Mouse (Mus musculus) neural tube, embryonic 11.5 days (tissue): Measurements from ENCODE around the gene Agpat4. TPM values are rescaled to one million over a fixed set of nuclear protein-coding genes. Genes with fewer than 3 reads are reported as not detected.

ENCODE experiments used
- ATAC-seq: fragments of 200-750 bp; cut with Nextera tagmentation; 2 replicates; pipeline ENCODE4 v1.8.0; 2017; ENCODE audit warnings: moderate number of reproducible peaks, mild to moderate bottlenecking, moderate TSS enrichment, moderate library complexity; ENCODE audit not compliant: insufficient read depth, low FRiP score, low TSS enrichment
- DNase-seq: peaks from one replicate; pipeline ENCODE4 v3.0.0-alpha.2; 2015; ENCODE audit warnings: low spot score
- H3K27ac ChIP-seq: fragments of 300-500 bp; sonication (generic); 2 replicates; pipeline ENCODE4 v1.5.1; 2014; ENCODE audit warnings: low read depth, mild to moderate bottlenecking, low read length
- H3K27me3 ChIP-seq: fragments of 300-500 bp; sonication (generic); 2 replicates; pipeline ENCODE4 v1.6.1; 2014; ENCODE audit warnings: mild to moderate bottlenecking, low read length, mixed read lengths; ENCODE audit not compliant: control insufficient read depth, insufficient read depth
- H3K36me3 ChIP-seq: fragments of 300-500 bp; sonication (generic); 2 replicates; pipeline ENCODE4 v1.6.1; 2014; ENCODE audit warnings: mild to moderate bottlenecking, low read length, moderate library complexity, mixed read lengths; ENCODE audit not compliant: control insufficient read depth, insufficient read depth
- H3K4me1 ChIP-seq: fragments of 300-500 bp; sonication (generic); 2 replicates; pipeline ENCODE4 v1.6.1; 2014; ENCODE audit warnings: low read length, mixed read lengths; ENCODE audit not compliant: control insufficient read depth, insufficient read depth
- H3K4me2 ChIP-seq: fragments of 300-500 bp; sonication (generic); 2 replicates; pipeline ENCODE4 v1.6.1; 2014; ENCODE audit warnings: low read depth, mild to moderate bottlenecking, moderate library complexity
- H3K4me3 ChIP-seq: fragments of 300-500 bp; sonication (generic); 2 replicates; pipeline ENCODE4 v1.5.1; 2014; ENCODE audit warnings: low read depth, low read length
- H3K9ac ChIP-seq: fragments of 300-500 bp; sonication (generic); 2 replicates; pipeline ENCODE4 v1.6.1; 2014; ENCODE audit warnings: mild to moderate bottlenecking, low read length
- H3K9me3 ChIP-seq: fragments of 300-500 bp; sonication (generic); 2 replicates; pipeline ENCODE4 v1.6.1; 2016; ENCODE audit warnings: low read length; ENCODE audit not compliant: control insufficient read depth
- WGBS: fragments of 180-500 bp; shearing (Covaris S2); extraction: QIAGEN DNeasy Blood & Tissue Kit; methylation state at CpG from one replicate; pipeline ENCODE4 v1.1.7; 2014; 5-methylcytosine and 5-hydroxymethylcytosine counted together
- polyA plus RNA-seq: library from polyadenylated mRNA; unstranded; fragments of >200 nt; fragmentation: Nextera tagmentation; extraction: Ambion mirVana; gene quantifications from 2 replicates; pipeline ENCODE4 v1.2.1, GENCODE M21; 2014

Agpat4 gene
- polyA plus RNA-seq, 1 experiment from 2014 or later: 26.0 TPM

DNA sequence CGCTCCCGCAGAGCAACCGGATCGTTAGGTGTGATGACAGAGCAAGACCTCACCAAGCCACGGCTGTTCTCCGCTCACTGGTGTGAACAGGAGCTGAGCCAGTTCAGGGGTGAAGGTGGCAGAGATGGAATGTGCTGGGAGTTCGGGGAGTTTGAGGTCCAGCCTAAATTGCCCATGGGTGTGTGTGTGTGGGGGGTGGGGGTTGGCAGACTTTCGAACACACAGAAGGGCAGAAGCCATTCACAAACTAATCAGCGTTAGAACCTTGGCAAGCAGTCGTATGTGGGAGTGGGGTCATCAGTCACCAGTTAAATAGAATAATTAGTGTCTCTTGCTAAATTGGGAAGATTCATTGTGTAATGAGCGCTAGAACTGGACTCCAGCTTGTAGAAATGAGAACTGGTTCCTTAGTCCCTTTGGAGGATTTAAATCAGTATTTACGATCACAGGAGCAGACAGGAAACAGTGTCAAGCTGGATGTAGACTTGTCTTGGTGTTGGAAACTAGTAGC lies 50.9 kb downstream of the Agpat4 start:
- no peak overlapping the region for H3K27ac ChIP-seq
- H3K36me3 ChIP-seq: no peaks in the 10 kb centered on the region
- DNase-seq (no peak), ATAC-seq (no peak)
- H3K27me3 ChIP-seq: no peaks in the 10 kb centered on the region
- H3K4me1 ChIP-seq: no peaks in the 10 kb centered on the region
- H3K4me2 ChIP-seq: no peak overlapping the region
- 88% methylated on average over 12 of the region's 12 CpGs for WGBS
- no peak overlapping the region for H3K4me3 ChIP-seq
- no peak overlapping the region for H3K9ac ChIP-seq
- no peaks in the 10 kb centered on the region for H3K9me3 ChIP-seq

DNA sequence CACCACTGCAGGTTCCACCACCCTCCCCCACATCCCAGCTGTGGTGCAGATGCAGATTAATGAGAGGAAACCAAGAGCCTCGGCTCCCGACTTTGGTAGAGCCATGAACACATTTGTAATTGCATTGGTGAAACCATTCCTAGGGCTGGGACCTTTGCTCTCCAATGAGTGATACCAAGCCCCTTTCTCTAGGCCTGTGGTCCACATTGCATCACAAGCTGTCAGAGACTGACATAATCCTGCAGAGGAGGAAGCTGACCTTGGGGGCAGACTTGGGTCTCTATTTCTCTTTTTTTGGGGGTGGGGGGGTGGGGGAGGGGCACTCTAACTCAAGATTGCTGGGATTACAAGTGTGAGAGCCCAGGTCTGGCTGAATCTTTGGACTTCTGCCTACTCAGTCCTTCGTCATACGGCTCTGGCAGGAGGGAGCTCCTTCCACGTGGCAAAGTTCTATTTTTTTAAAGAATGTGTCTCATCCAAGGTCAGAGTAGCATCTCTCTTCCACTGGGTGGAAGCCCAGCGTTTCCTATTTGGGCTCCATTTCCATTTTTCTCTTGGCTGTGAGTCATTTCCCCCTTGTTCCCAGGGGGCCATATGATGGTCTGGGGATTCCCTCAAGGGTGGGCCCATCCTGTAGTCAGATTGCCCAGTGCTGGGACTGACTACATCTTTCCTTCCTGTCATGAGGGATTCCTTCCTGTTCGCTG lies 52.4 kb downstream of the Agpat4 start:
- H3K9ac ChIP-seq: no peak overlapping the region
- H3K4me2 ChIP-seq: no peak overlapping the region
- no peaks in the 10 kb centered on the region for H3K4me1 ChIP-seq
- DNase-seq (no peak), ATAC-seq (no peak)
- no peaks in the 10 kb centered on the region for H3K36me3 ChIP-seq
- 68% methylated on average over 7 of the region's 7 CpGs for WGBS
- no peak overlapping the region for H3K4me3 ChIP-seq
- no peak overlapping the region for H3K27ac ChIP-seq
- H3K9me3 ChIP-seq: no peaks in the 10 kb centered on the region
- H3K27me3 ChIP-seq: no peaks in the 10 kb centered on the region

DNA sequence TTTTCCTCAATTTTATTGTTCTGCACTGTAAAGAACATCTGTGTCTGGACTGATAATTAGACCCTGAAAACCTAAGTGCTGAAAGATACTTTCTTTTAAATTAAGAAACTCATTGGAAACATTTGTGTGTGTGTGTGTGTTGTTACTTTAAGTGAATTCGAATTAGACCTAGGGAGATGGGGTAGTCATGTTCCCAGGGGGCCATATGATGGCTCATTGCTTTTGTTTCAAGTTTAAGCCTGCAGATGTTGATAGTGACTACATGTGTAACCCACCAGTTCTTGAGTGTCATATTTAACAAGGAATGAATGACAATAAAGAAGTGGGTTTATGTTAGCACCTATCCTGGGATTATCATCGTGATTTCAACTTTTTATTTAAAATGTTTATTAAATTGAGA lies 53.2 kb downstream of the Agpat4 start:
- H3K9ac ChIP-seq: no peak overlapping the region
- DNase-seq (no peak), ATAC-seq (no peak)
- 85% methylated on average over 2 of the region's 2 CpGs for WGBS
- H3K36me3 ChIP-seq: no peaks in the 10 kb centered on the region
- no peak overlapping the region for H3K27ac ChIP-seq
- no peak overlapping the region for H3K4me2 ChIP-seq
- H3K9me3 ChIP-seq: no peaks in the 10 kb centered on the region
- no peak overlapping the region for H3K4me3 ChIP-seq
- H3K27me3 ChIP-seq: no peaks in the 10 kb centered on the region
- no peaks in the 10 kb centered on the region for H3K4me1 ChIP-seq

DNA sequence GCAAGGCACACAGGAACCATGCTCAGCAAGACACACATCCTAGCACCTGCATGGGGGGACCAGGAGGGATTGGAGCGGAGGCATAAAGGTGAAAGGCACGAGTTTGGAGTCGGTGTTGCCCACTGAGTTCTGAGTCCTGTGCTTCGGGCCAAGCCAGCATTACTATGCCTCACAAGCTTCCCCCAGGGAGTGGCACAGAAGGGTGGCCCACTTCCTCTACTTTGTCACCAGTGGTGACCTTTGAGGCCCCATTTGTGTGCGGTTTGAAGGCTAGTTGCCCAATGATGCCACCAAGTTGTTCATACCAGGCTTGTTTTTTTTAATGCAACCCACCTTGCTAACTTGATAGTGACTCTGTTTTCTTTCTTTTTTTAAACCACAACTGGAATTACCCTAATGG lies 55.7 kb downstream of the Agpat4 start:
- Histone ChIP-seq H3K27me3 (no peaks in the 10 kb centered on the region), H3K9me3 (no peaks in the 10 kb centered on the region; the same call in 1 of the 2 replicates), H3K4me2 (no peak overlapping the region), H3K9ac (no peak overlapping the region), H3K4me1 (no peaks in the 10 kb centered on the region; the same call in 1 of the 2 replicates), H3K4me3 (no peak overlapping the region), H3K36me3 (no peaks in the 10 kb centered on the region; the same call in 1 of the 2 replicates), H3K27ac (no peak overlapping the region)
- no peak for ATAC-seq
- DNase-seq: no peak
- WGBS: 89% methylated on average over 5 of the region's 5 CpGs

DNA sequence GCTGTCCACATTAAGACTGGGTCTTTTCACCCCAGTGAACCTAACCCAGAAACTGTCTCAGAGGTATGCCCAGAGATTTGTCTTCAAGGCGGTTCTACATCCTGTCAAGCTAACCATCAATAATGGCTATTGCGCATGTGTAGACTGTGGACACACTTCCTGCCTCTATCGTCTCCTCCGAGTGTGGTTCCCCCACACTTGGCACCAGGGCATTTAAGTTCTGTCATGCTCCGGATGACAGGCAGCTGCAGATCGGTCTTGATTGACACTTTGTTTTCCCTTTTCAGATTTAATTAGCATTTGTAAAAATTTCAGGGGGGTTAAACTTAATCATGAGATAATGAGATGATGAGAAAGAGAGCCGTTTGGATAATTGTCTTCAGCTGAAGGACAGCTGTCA lies 56.4 kb downstream of the Agpat4 start:
- H3K9me3 ChIP-seq: no peaks in the 10 kb centered on the region; the same call in 1 of the 2 replicates
- no peak overlapping the region for H3K9ac ChIP-seq
- whole genome bisulfite sequencing: 92% methylated on average over 7 of the region's 7 CpGs
- no peak for ATAC-seq
- no peak overlapping the region for H3K4me2 ChIP-seq
- no peaks in the 10 kb centered on the region; the same call in 1 of the 2 replicates for H3K36me3 ChIP-seq
- no peak for DNase-seq
- no peak overlapping the region for H3K4me3 ChIP-seq
- no peak overlapping the region for H3K27ac ChIP-seq
- no peaks in the 10 kb centered on the region for H3K27me3 ChIP-seq
- H3K4me1 ChIP-seq: no peaks in the 10 kb centered on the region; the same call in 1 of the 2 replicates

DNA sequence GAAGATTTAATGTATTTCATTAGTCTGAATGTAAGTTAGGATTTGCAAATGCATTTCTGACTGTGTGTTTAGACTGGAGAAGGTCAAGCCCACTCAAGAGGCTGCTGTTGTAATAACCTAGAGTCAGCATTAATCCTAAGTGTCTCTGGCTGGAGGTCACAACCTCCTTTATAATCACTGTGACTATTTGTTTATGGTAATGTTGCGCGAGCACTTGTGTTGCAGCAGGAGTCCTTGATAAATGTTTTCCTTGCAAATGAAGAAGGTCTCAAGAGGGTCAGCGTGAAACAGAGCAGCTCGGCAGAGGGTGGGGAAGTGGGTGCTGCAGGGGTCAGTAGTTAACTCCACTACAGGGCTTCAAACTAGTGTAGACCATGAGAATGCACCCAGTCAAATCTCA lies 57.1 kb downstream of the Agpat4 start:
- ATAC-seq (no peak), DNase-seq (no peak)
- Histone ChIP-seq H3K4me3 (no peak overlapping the region), H3K4me1 (no peaks in the 10 kb centered on the region; the same call in 1 of the 2 replicates), H3K27me3 (no peaks in the 10 kb centered on the region), H3K4me2 (no peak overlapping the region), H3K36me3 (no peaks in the 10 kb centered on the region; the same call in 1 of the 2 replicates), H3K27ac (no peak overlapping the region), H3K9me3 (no peaks in the 10 kb centered on the region; the same call in 1 of the 2 replicates), H3K9ac (no peak overlapping the region)
- 65% methylated on average over 4 of the region's 4 CpGs for WGBS

DNA sequence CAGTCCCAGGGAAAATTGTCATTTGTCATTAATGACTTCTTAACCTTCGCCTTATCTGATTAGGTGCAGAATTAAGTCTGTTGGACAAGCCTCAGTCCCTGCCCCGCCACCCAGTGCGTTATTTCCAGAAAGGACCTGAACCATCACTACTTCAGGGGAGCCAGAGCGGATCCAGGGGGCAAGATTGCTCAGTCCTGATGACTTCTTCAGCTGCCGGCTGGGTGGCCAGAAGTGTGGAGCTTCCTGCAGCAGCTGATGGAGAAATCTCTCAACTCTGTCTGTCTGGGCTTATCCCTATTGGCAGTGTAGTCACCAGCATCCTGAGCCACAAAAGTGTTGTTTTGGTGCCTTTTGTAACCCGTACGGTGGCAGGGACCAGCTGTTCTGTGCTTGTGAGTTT lies 60.8 kb downstream of the Agpat4 start:
- Histone ChIP-seq H3K9me3 (no peaks in the 10 kb centered on the region; the same call in 1 of the 2 replicates), H3K4me1 (no peaks in the 10 kb centered on the region; the same call in 1 of the 2 replicates), H3K4me3 (no peak overlapping the region), H3K9ac (no peak overlapping the region), H3K27me3 (no peaks in the 10 kb centered on the region), H3K27ac (no peak overlapping the region), H3K36me3 (no peaks in the 10 kb centered on the region; the same call in 1 of the 2 replicates), H3K4me2 (no peak overlapping the region)
- ATAC-seq (no peak), DNase-seq (no peak)
- WGBS: 87% methylated on average over 7 of the region's 7 CpGs

DNA sequence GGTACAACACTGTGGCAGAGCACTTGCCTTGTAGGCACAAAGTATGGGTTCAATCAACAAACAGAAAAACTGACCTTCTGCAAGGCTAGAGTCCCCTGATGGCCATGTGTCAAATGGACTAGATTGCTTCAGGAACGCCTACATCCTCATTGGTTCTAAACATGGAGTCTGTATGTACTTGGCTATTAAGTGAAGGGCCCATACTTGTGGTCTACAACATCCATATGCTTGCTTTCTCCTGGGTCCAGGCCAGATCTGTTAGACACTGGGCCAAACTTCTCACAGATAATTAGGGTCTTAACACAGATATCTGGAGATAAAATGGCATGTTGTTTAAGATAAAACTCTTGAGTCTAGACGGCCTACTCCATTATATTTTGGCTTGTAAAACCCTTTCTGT lies 61.3 kb downstream of the Agpat4 start:
- Histone ChIP-seq H3K27me3 (no peaks in the 10 kb centered on the region), H3K4me1 (no peaks in the 10 kb centered on the region; the same call in 1 of the 2 replicates), H3K9me3 (no peaks in the 10 kb centered on the region; the same call in 1 of the 2 replicates), H3K27ac (no peak overlapping the region), H3K4me2 (no peak overlapping the region), H3K9ac (no peak overlapping the region), H3K36me3 (no peaks in the 10 kb centered on the region; the same call in 1 of the 2 replicates), H3K4me3 (no peak overlapping the region)
- WGBS: 89% methylated on average over 2 of the region's 2 CpGs
- ATAC-seq (no peak), DNase-seq (no peak)
